26 mouse cellular contexts compared by ENCODE assay signal in the genomic region with DNA sequence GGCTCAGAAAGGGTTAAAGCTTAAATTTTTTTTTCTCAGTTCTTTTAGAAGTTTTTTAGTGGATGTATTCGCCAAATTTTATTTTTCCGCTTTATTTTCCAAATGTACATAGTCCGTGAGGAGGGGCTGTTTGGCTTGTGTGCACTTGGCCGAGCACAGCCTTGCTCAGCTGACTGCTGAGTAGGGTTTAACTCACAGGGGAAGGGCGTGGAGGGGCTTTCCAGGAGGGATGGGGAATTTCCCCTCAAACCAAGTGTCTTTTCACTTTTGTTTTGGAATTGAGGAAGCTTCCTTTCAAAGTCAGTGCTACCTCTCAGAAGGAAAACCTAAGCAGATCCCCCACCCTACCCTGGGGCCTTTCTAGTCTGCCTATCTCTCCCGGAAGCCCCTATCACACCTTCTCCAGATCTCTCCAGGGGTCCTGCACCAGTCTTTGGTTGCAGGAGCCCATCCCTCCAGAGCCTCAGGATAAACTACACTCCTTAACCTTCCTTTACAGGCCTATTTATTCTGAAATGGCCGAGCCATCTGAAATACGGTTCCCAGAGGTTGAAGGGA. TPM values are rescaled to one million over a fixed set of nuclear protein-coding genes. Genes with fewer than 3 reads are reported as not detected.
DNase-seq lines count a peak whose midpoint lies in the region; ATAC-seq lines count a peak whose summit lies in the region.
"Had no signal": no experiment of that assay in that cellular context is flagged by ENCODE, and none has a peak within 500 bp of the region (broad histone marks: within the 10 kb centered on the region; RNA-seq: fewer than 3 reads in every experiment).

No protein-coding gene starts in this region.

- no peaks in the 10 kb centered on the region for H3K9me3 ChIP-seq in limb, embryonic 13.5 days
- no peaks in the 10 kb centered on the region for H3K9me3 ChIP-seq in limb, embryonic 10.5 days (replicated peaks)
- H3K9me3 ChIP-seq: embryonic facial prominence, embryonic 12.5 days; intestine, embryonic 15.5 days; liver, embryonic 12.5 days; midbrain, embryonic 10.5 days; neural tube, embryonic 13.5 days had no signal

- H3K4me2 ChIP-seq in limb, embryonic 13.5 days (replicated peaks) = no peak overlapping the region
- H3K4me2 ChIP-seq: embryonic facial prominence, embryonic 12.5 days; heart, embryonic 11.5 days; intestine, embryonic 15.5 days; liver, embryonic 12.5 days; neural tube, embryonic 13.5 days had no signal

- H3K4me3 ChIP-seq in limb, embryonic 13.5 days = no peak overlapping the region
- no peak overlapping the region for H3K4me3 ChIP-seq in limb, embryonic 10.5 days
- no peak overlapping the region for H3K4me3 ChIP-seq in brown adipose tissue, adult 24 weeks (ENCODE audit: insufficient read depth, low read depth, low read length)
- H3K4me3 ChIP-seq: embryonic facial prominence, embryonic 12.5 days; intestine, embryonic 15.5 days; layer of hippocampus, adult 2 months; liver, embryonic 12.5 days; midbrain, embryonic 10.5 days; neural tube, embryonic 13.5 days had no signal

- H3K4me1 ChIP-seq in limb, embryonic 13.5 days = peaks cover 7% of the 10 kb centered on the region; the same call in 1 of the 2 replicates
- H3K4me1 ChIP-seq in limb, embryonic 10.5 days = no peaks in the 10 kb centered on the region; the same call in 1 of the 2 replicates
- peaks cover 41% of the 10 kb centered on the region for H3K4me1 ChIP-seq in brown adipose tissue, adult 24 weeks (ENCODE audit: control insufficient read depth, insufficient read depth, insufficient read length, low read length)
- H3K4me1 ChIP-seq: liver, embryonic 12.5 days had no signal

- DNase-seq in limb, embryonic 10.5 days (ENCODE audit: low spot score) = no peak
- peak; percentile 95 for DNase-seq in ES-CJ7 (ENCODE audit: low read depth, low spot score)
- no peak for DNase-seq in layer of hippocampus, adult 9-10 months (ENCODE audit: low spot score)
- DNase-seq in urinary bladder, adult 18-20 months (ENCODE audit: low spot score in 2 of 2) = no peak
- DNase-seq: adrenal gland, postnatal 14 days; cerebellum, adult 9-10 months; gastrocnemius, postnatal 36 days; heart, postnatal 10 days; kidney, postnatal 14 days; left cerebral cortex, postnatal 4 days; lung, adult 2 months; lung, postnatal 4 days; thymus, postnatal 4 days had no signal

- H3K27ac ChIP-seq in limb, embryonic 13.5 days = no peak overlapping the region
- no peak overlapping the region for H3K27ac ChIP-seq in limb, embryonic 10.5 days
- H3K27ac ChIP-seq in brown adipose tissue, adult 24 weeks (replicated peaks; ENCODE audit: low read depth, low read length) = peak overlapping the region; percentile 21; the same call in 1 of the 2 replicates
- H3K27ac ChIP-seq: embryonic facial prominence, embryonic 12.5 days; intestine, embryonic 15.5 days; layer of hippocampus, adult 2 months; liver, embryonic 12.5 days; midbrain, embryonic 10.5 days; neural tube, embryonic 13.5 days had no signal

- no peak for ATAC-seq in limb, embryonic 13.5 days (ENCODE audit: low FRiP score, low read depth)
- ATAC-seq in neutrophil, adult 5-6 weeks (ENCODE audit: extremely low read depth, insufficient number of reproducible peaks, low FRiP score, poor library complexity, severe bottlenecking) = 0 out of 2 replicates have a peak, but pooled peaks have one; percentile 4
- ATAC-seq in granulocyte monocyte progenitor cell, adult 5-6 weeks (replicated peaks; ENCODE audit: poor library complexity, severe bottlenecking) = no peak
- ATAC-seq: activated CD4-positive, CD25-positive, alpha-beta regulatory T cell, adult 4 months; forebrain, embryonic 16.5 days; intestine, embryonic 15.5 days; liver, embryonic 12.5 days had no signal

- H3K36me3 ChIP-seq in limb, embryonic 13.5 days = peaks cover 25% of the 10 kb centered on the region
- H3K36me3 ChIP-seq in limb, embryonic 10.5 days = peaks cover 61% of the 10 kb centered on the region
- H3K36me3 ChIP-seq: liver, embryonic 12.5 days had no signal

- 0 out of 2 replicates have a peak overlapping the region, but pooled peaks have one; percentile 35 for H3K9ac ChIP-seq in limb, embryonic 13.5 days
- H3K9ac ChIP-seq: embryonic facial prominence, embryonic 12.5 days; intestine, embryonic 15.5 days; liver, embryonic 12.5 days; neural tube, embryonic 13.5 days had no signal

- no peaks in the 10 kb centered on the region for H3K27me3 ChIP-seq in limb, embryonic 13.5 days
- H3K27me3 ChIP-seq in limb, embryonic 10.5 days (ENCODE audit: low read depth, poor library complexity, severe bottlenecking) = no peaks in the 10 kb centered on the region
- H3K27me3 ChIP-seq: embryonic facial prominence, embryonic 12.5 days; intestine, embryonic 15.5 days; liver, embryonic 12.5 days; neural tube, embryonic 13.5 days had no signal

- 45% methylated on average over 8 of the region's 8 CpGs for whole genome bisulfite sequencing in limb, embryonic 13.5 days
- 49% methylated on average over 8 of the region's 8 CpGs for WGBS in limb, embryonic 10.5 days

RNA-seq across cellular contexts. Expression of gene Nrp2, which starts 33.4 kb away (rescaled TPM):
- 39.6 and 40.4 TPM in 2 replicates for polyA plus RNA-seq in limb, embryonic 13.5 days (2015; fragmentation: Nextera tagmentation; extraction: Ambion mirVana)
- 31.7 and 54.7 TPM in 2 replicates for polyA plus RNA-seq in limb, embryonic 10.5 days (2016; fragmentation: Nextera tagmentation; extraction: Ambion mirVana)
- polyA plus RNA-seq in brown adipose tissue, adult 24 weeks (2012; ENCODE audit: insufficient read depth, insufficient read length, missing spikeins) = 40.3 and 43.2 TPM in 2 replicates
- total RNA-seq in neutrophil, adult 5-6 weeks (2017) = 1.6 TPM in 2 replicates
- 2.1 and 2.5 TPM in 2 replicates for total RNA-seq in granulocyte monocyte progenitor cell, adult 5-6 weeks (2014; fragmentation: Nextera tagmentation)
- total RNA-seq in granulocyte monocyte progenitor cell, adult 5-6 weeks (2017) = 2.4 and 3.1 TPM in 2 replicates
